Mouse (Mus musculus): ENCODE data around the gene Gtsf1l.

GRCm38 (mm10) chr2:163099919-163100318 is 12.3 kb upstream of the Gtsf1l start:
- TF ChIP-seq CTCF (IDR thresholded peaks at IDR 0.05), result no peak
- TF ChIP-seq EP300 (IDR thresholded peaks at IDR 0.05; ENCODE audit: insufficient read depth, low read depth, low read length), result no peak

Data from heart, adult 2 months (tissue).